Mouse (Mus musculus) small intestine, adult 2 months (tissue): ENCODE measurements around the gene Ppm1l.

Experiments used
- CTCF ChIP-seq: fragments of 200-500 bp; IDR thresholded peaks from 2 replicates; pipeline ENCODE4 v1.5.1; 2012; ENCODE audit warnings: low read depth, mild to moderate bottlenecking, control low read depth, inconsistent platforms, low read length, moderate library complexity, mixed read lengths; ENCODE audit not compliant: insufficient replicate concordance, insufficient read length; ENCODE audit errors: extremely low read depth
- POLR2A ChIP-seq: fragments of 200-500 bp; IDR thresholded peaks from 2 replicates; pipeline ENCODE4 v1.6.1; 2012; ENCODE audit warnings: low read depth, mild to moderate bottlenecking, control low read depth, inconsistent platforms, low read length, moderate library complexity

GRCm38 (mm10) chr3:69527384-69527783 is 210.7 kb downstream of the Ppm1l start:
- no peak for TF ChIP-seq CTCF
- no peak for TF ChIP-seq POLR2A
